Mouse (Mus musculus): ENCODE results near the gene Cd72. TPM values are rescaled to one million over a fixed set of nuclear protein-coding genes. Genes with fewer than 3 reads are reported as not detected.

The Cd72 gene
- 2.5 and 2.6 TPM in 2 replicates for polyA plus RNA-seq (2015; fragmentation: Nextera tagmentation; extraction: Ambion mirVana)

GRCm38 (mm10) chr4:43454041-43454836 lies at the start of gene Cd72:
Gene Cd72 (minus strand): TSS chr4:43454628.
- H3K36me3 ChIP-seq (ENCODE audit: control insufficient read depth, insufficient read depth, low read length), result no peaks in the 10 kb centered on the region
- H3K27me3 ChIP-seq (replicated peaks; ENCODE audit: control insufficient read depth, insufficient read depth, low read length), result peaks cover 20% of the 10 kb centered on the region
- peak; percentile 48; the same call in 1 of the 2 replicates for ATAC-seq
- H3K4me3 ChIP-seq (ENCODE audit: low read length), result peak within 1 kb of the TSS; percentile 21
- no peaks in the 10 kb centered on the region for H3K9me3 ChIP-seq (ENCODE audit: control insufficient read depth, low read length)
- peak within 1 kb of the TSS; percentile 59 for H3K9ac ChIP-seq (ENCODE audit: low read depth, low read length)
- WGBS, result 32% methylated on average over 20 of the region's 20 CpGs
- H3K27ac ChIP-seq (ENCODE audit: low read length), result no peak within 1 kb of the TSS
- H3K4me1 ChIP-seq (ENCODE audit: control insufficient read depth, insufficient read depth, low read length), result peaks cover 11% of the 10 kb centered on the region
- peak within 1 kb of the TSS; percentile 47 for H3K4me2 ChIP-seq (ENCODE audit: low read depth, low read length)

GRCm38 (mm10) chr4:43503506-43503905 lies 49.1 kb upstream of the Cd72 start:
- Histone ChIP-seq H3K9ac (ENCODE audit: low read depth, low read length) (no peak overlapping the region), H3K4me2 (ENCODE audit: low read depth, low read length) (peak overlapping the region; percentile 4; the same call in 1 of the 2 replicates), H3K4me3 (ENCODE audit: low read length) (no peak overlapping the region), H3K27me3 (replicated peaks; ENCODE audit: control insufficient read depth, insufficient read depth, low read length) (no peaks in the 10 kb centered on the region), H3K27ac (ENCODE audit: low read length) (peak overlapping the region; percentile 57; the same call in 1 of the 2 replicates), H3K9me3 (ENCODE audit: control insufficient read depth, low read length) (no peaks in the 10 kb centered on the region), H3K4me1 (ENCODE audit: control insufficient read depth, insufficient read depth, low read length) (peaks cover 43% of the 10 kb centered on the region), H3K36me3 (ENCODE audit: control insufficient read depth, insufficient read depth, low read length) (no peaks in the 10 kb centered on the region)
- ATAC-seq, result no peak
- WGBS, result 72% methylated on average over 6 of the region's 6 CpGs

- H3K4me3 ChIP-seq (ENCODE audit: low read length), result no peak overlapping the region
- no peaks in the 10 kb centered on the region for H3K36me3 ChIP-seq (ENCODE audit: control insufficient read depth, insufficient read depth, low read length)
- no peaks in the 10 kb centered on the region for H3K9me3 ChIP-seq (ENCODE audit: control insufficient read depth, low read length)
- H3K4me2 ChIP-seq (ENCODE audit: low read depth, low read length), result peak overlapping the region; percentile 4
- no peak for ATAC-seq
- no peak overlapping the region for H3K9ac ChIP-seq (ENCODE audit: low read depth, low read length)
- no peaks in the 10 kb centered on the region for H3K27me3 ChIP-seq (replicated peaks; ENCODE audit: control insufficient read depth, insufficient read depth, low read length)
- peaks cover 44% of the 10 kb centered on the region for H3K4me1 ChIP-seq (ENCODE audit: control insufficient read depth, insufficient read depth, low read length)
- 64% methylated on average over 2 of the region's 2 CpGs for WGBS
- H3K27ac ChIP-seq (ENCODE audit: low read length), result peak overlapping the region; percentile 43
These were observed 48.6 kb upstream of the Cd72 start for GRCm38 (mm10) chr4:43503041-43503440.

- H3K27ac ChIP-seq (ENCODE audit: low read length), result peak within 1 kb of the TSS; percentile 55
- H3K36me3 ChIP-seq (ENCODE audit: control insufficient read depth, insufficient read depth, low read length), result peaks cover 4% of the 10 kb centered on the region; the same call in 1 of the 2 replicates
- H3K4me1 ChIP-seq (ENCODE audit: control insufficient read depth, insufficient read depth, low read length), result peaks cover 36% of the 10 kb centered on the region
- H3K4me2 ChIP-seq (ENCODE audit: low read depth, low read length), result peak within 1 kb of the TSS; percentile 84
- 6% methylated on average over 50 of the region's 50 CpGs for WGBS
- peak; percentile 88 for ATAC-seq
- no peaks in the 10 kb centered on the region for H3K27me3 ChIP-seq (replicated peaks; ENCODE audit: control insufficient read depth, insufficient read depth, low read length)
- peak within 1 kb of the TSS; percentile 83 for H3K9ac ChIP-seq (ENCODE audit: low read depth, low read length)
- peak within 1 kb of the TSS; percentile 73 for H3K4me3 ChIP-seq (ENCODE audit: low read length)
- H3K9me3 ChIP-seq (ENCODE audit: control insufficient read depth, low read length), result no peaks in the 10 kb centered on the region
These were observed 45.2 kb upstream of the Cd72 start, which contains the start of gene Arhgef39 for GRCm38 (mm10) chr4:43499407-43500333. Gene Arhgef39 (minus strand): TSS chr4:43499695.

GRCm38 (mm10) chr4:43498983-43499382 lies 44.6 kb upstream of the Cd72 start:
- 14% methylated on average over 8 of the region's 8 CpGs for WGBS
- H3K27ac ChIP-seq (ENCODE audit: low read length), result peak overlapping the region; percentile 55; the same call in 1 of the 2 replicates

GRCm38 (mm10) chr4:43497946-43498345 lies 43.5 kb upstream of the Cd72 start:
- Histone ChIP-seq H3K9ac (ENCODE audit: low read depth, low read length) (peak overlapping the region; percentile 83), H3K36me3 (ENCODE audit: control insufficient read depth, insufficient read depth, low read length) (peaks cover 4% of the 10 kb centered on the region; the same call in 1 of the 2 replicates), H3K4me3 (ENCODE audit: low read length) (peak overlapping the region; percentile 73), H3K4me2 (ENCODE audit: low read depth, low read length) (peak overlapping the region; percentile 84), H3K9me3 (ENCODE audit: control insufficient read depth, low read length) (no peaks in the 10 kb centered on the region), H3K27ac (ENCODE audit: low read length) (0 out of 2 replicates have a peak overlapping the region, but pooled peaks have one; percentile 31), H3K27me3 (replicated peaks; ENCODE audit: control insufficient read depth, insufficient read depth, low read length) (no peaks in the 10 kb centered on the region), H3K4me1 (ENCODE audit: control insufficient read depth, insufficient read depth, low read length) (peaks cover 29% of the 10 kb centered on the region)
- no peak for ATAC-seq
- 64% methylated on average over 4 of the region's 4 CpGs for WGBS

More at GRCm38 (mm10) chr4:43498983-43499382, 44.6 kb upstream of the Cd72 start:
- Histone ChIP-seq H3K4me2 (ENCODE audit: low read depth, low read length) (peak overlapping the region; percentile 84), H3K9ac (ENCODE audit: low read depth, low read length) (peak overlapping the region; percentile 83), H3K4me3 (ENCODE audit: low read length) (peak overlapping the region; percentile 73), H3K9me3 (ENCODE audit: control insufficient read depth, low read length) (no peaks in the 10 kb centered on the region), H3K36me3 (ENCODE audit: control insufficient read depth, insufficient read depth, low read length) (peaks cover 4% of the 10 kb centered on the region; the same call in 1 of the 2 replicates), H3K4me1 (ENCODE audit: control insufficient read depth, insufficient read depth, low read length) (peaks cover 36% of the 10 kb centered on the region), H3K27me3 (replicated peaks; ENCODE audit: control insufficient read depth, insufficient read depth, low read length) (no peaks in the 10 kb centered on the region)
- peak; percentile 59 for ATAC-seq

DNA sequence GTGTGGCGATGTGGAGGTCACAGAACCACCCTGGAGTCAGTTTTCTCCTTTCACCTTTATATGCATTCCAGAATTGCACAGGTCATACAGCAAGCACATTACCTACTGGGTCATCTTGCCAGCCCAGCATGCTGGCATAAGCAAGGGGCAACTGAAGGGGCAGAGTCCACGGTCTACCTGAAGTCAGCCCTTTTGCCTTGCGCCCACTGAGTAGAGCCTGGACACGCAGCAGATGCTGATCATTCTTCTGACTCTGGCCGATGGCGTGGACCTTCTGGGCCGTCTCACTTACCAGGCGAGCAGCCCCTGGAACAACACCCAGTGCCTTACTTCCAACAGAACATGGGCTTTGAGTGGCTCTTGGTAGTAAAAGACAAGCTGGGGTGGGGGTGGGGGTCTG lies 43.0 kb upstream of the Cd72 start:
- H3K4me3 ChIP-seq (ENCODE audit: low read length), result 0 out of 2 replicates have a peak overlapping the region, but pooled peaks have one; percentile 73
- WGBS, result 90% methylated on average over 8 of the region's 8 CpGs
- ATAC-seq, result no peak
- peaks cover 26% of the 10 kb centered on the region for H3K4me1 ChIP-seq (ENCODE audit: control insufficient read depth, insufficient read depth, low read length)
- no peaks in the 10 kb centered on the region for H3K9me3 ChIP-seq (ENCODE audit: control insufficient read depth, low read length)
- peak overlapping the region; percentile 83; the same call in 1 of the 2 replicates for H3K9ac ChIP-seq (ENCODE audit: low read depth, low read length)
- H3K27me3 ChIP-seq (replicated peaks; ENCODE audit: control insufficient read depth, insufficient read depth, low read length), result no peaks in the 10 kb centered on the region
- peak overlapping the region; percentile 84 for H3K4me2 ChIP-seq (ENCODE audit: low read depth, low read length)
- peaks cover 4% of the 10 kb centered on the region; the same call in 1 of the 2 replicates for H3K36me3 ChIP-seq (ENCODE audit: control insufficient read depth, insufficient read depth, low read length)
- 0 out of 2 replicates have a peak overlapping the region, but pooled peaks have one; percentile 31 for H3K27ac ChIP-seq (ENCODE audit: low read length)

DNA sequence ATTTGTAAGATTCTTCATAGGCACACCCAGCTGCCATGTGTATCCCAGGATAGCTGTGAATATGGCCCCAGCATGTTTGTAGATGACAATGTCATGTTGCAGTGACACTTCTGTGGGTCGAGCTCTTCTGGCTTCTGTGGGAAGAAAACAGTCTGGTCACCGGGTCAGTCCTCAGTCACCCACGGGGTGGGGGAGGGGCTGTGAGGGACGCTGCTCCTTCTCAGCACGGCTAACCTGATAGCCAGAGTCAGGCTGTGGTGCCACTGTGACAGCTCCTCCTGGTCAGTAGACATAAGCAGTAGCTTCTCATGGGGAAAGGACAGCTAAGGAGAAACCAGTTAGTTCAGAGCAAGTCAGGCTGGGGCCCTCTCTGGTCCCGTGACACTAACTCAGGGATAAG lies 42.2 kb upstream of the Cd72 start:
- no peak overlapping the region for H3K9ac ChIP-seq (ENCODE audit: low read depth, low read length)
- H3K4me1 ChIP-seq (ENCODE audit: control insufficient read depth, insufficient read depth, low read length), result peaks cover 24% of the 10 kb centered on the region
- no peaks in the 10 kb centered on the region for H3K27me3 ChIP-seq (replicated peaks; ENCODE audit: control insufficient read depth, insufficient read depth, low read length)
- H3K27ac ChIP-seq (ENCODE audit: low read length), result no peak overlapping the region
- no peaks in the 10 kb centered on the region for H3K9me3 ChIP-seq (ENCODE audit: control insufficient read depth, low read length)
- no peak overlapping the region for H3K4me2 ChIP-seq (ENCODE audit: low read depth, low read length)
- H3K4me3 ChIP-seq (ENCODE audit: low read length), result no peak overlapping the region
- no peak for ATAC-seq
- 63% methylated on average over 6 of the region's 6 CpGs for WGBS
- H3K36me3 ChIP-seq (ENCODE audit: control insufficient read depth, insufficient read depth, low read length), result peaks cover 4% of the 10 kb centered on the region; the same call in 1 of the 2 replicates
